Mouse (Mus musculus): ENCODE results near the gene Hsf4.
A peak's percentile ranks its signal among the peaks of the same experiment; 100 is the strongest.
"Not testable (repeated sequence)": the region's sequence is repeated elsewhere in the genome, so short reads cannot be mapped to it uniquely, and the experiment has no call there.

Gene Hsf4

GRCm38 (mm10) chr8:105269461-105269947 is at the start of gene Hsf4:
Hsf4 (plus strand) TSS chr8:105269801.
- peak; percentile 50 to 62 for DNase-seq (ENCODE audit: low spot score in 2 of 2)

- DNase-seq (ENCODE audit: low spot score in 2 of 2) = no peak
Observed at GRCm38 (mm10) chr8:105223850-105224249, 45.8 kb upstream of the Hsf4 start.

- DNase-seq (ENCODE audit: low spot score in 2 of 2) = peak; percentile 92 to 99
Observed at GRCm38 (mm10) chr8:105224413-105225271, 45.0 kb upstream of the Hsf4 start, which contains the start of gene D230025D16Rik. D230025D16Rik (plus strand) TSS chr8:105225145.

- no peak for DNase-seq (ENCODE audit: low spot score in 2 of 2)
Observed at GRCm38 (mm10) chr8:105225272-105225593, 44.4 kb upstream of the Hsf4 start.

GRCm38 (mm10) chr8:105225917-105226316 is 43.7 kb upstream of the Hsf4 start:
- DNase-seq (ENCODE audit: low spot score in 2 of 2) = no peak

GRCm38 (mm10) chr8:105231503-105232320 is 37.9 kb upstream of the Hsf4 start:
- no peak for DNase-seq (ENCODE audit: low spot score in 2 of 2)

GRCm38 (mm10) chr8:105232321-105232693 is 37.3 kb upstream of the Hsf4 start:
- DNase-seq (ENCODE audit: low spot score in 2 of 2) = not testable (repeated sequence)

GRCm38 (mm10) chr8:105233126-105233935 is 36.3 kb upstream of the Hsf4 start:
- DNase-seq (ENCODE audit: low spot score in 2 of 2) = no peak

GRCm38 (mm10) chr8:105235206-105235605 is 34.4 kb upstream of the Hsf4 start:
- no peak for DNase-seq (ENCODE audit: low spot score in 2 of 2)

GRCm38 (mm10) chr8:105237442-105238142 is 32.0 kb upstream of the Hsf4 start:
- DNase-seq (ENCODE audit: low spot score in 2 of 2) = no peak

- DNase-seq (ENCODE audit: low spot score in 2 of 2) = no peak
Observed at GRCm38 (mm10) chr8:105241016-105241415, 28.6 kb upstream of the Hsf4 start.

GRCm38 (mm10) chr8:105251954-105252353 is 17.6 kb upstream of the Hsf4 start:
- DNase-seq (ENCODE audit: low spot score in 2 of 2) = no peak

GRCm38 (mm10) chr8:105252680-105253537 is 16.7 kb upstream of the Hsf4 start:
- no peak for DNase-seq (ENCODE audit: low spot score in 2 of 2)

GRCm38 (mm10) chr8:105253766-105254151 is 15.8 kb upstream of the Hsf4 start:
- no peak for DNase-seq (ENCODE audit: low spot score in 2 of 2)

- DNase-seq (ENCODE audit: low spot score in 2 of 2) = peak; percentile 83 to 87
Observed at GRCm38 (mm10) chr8:105254152-105254965, 15.2 kb upstream of the Hsf4 start.

- peak; percentile 46 to 78 for DNase-seq (ENCODE audit: low spot score in 2 of 2)
Observed at GRCm38 (mm10) chr8:105254966-105255350, 14.6 kb upstream of the Hsf4 start, which contains the start of gene B3gnt9. B3gnt9 (minus strand) TSS chr8:105255153.

GRCm38 (mm10) chr8:105257318-105258114 is 12.1 kb upstream of the Hsf4 start:
- no peak for DNase-seq (ENCODE audit: low spot score in 2 of 2)

All from urinary bladder, adult 18-20 months (tissue).